Mouse (Mus musculus) MEL (cell line): Measurements from ENCODE around the gene Gpr156. TPM values are rescaled to one million over a fixed set of nuclear protein-coding genes. Genes with fewer than 3 reads are reported as not detected.

Experiments used
- DNase-seq: peaks from one replicate; pipeline ENCODE4 v3.0.0; 2011; ENCODE audit warnings: low read depth, low spot score
- H3K27ac ChIP-seq: 2 replicates; pipeline ENCODE4 v1.5.1; 2012; ENCODE audit warnings: low read depth, mild to moderate bottlenecking, control low read depth, low read length, moderate library complexity; ENCODE audit not compliant: control insufficient read depth
- H3K27me3 ChIP-seq, 2 experiments: fragments of 150-350 bp in 1 of 2; sonication (generic) in 1 of 2; 2 replicates each; pipeline ENCODE4 v1.6.1; 2012; ENCODE audit warnings: low read length in 2 of 2, mild to moderate bottlenecking in 2 of 2, improper control_type of control experiment in 1 of 2, moderate library complexity in 1 of 2; ENCODE audit not compliant: insufficient read depth in 2 of 2, control insufficient read depth in 1 of 2
- H3K36me3 ChIP-seq, 2 experiments: 2 replicates each; pipeline ENCODE4 v1.6.1; 2012 to 2014; ENCODE audit warnings: low read length in 2 of 2, improper control_type of control experiment in 1 of 2, inconsistent platforms in 1 of 2, mild to moderate bottlenecking in 1 of 2; ENCODE audit not compliant: insufficient read depth in 2 of 2, control insufficient read depth in 1 of 2
- H3K4me1 ChIP-seq, 2 experiments: fragments of 150-350 bp in 1 of 2; sonication (generic) in 1 of 2; 2 replicates each; pipeline ENCODE4 v1.6.1; 2012; ENCODE audit warnings: low read length in 2 of 2, improper control_type of control experiment in 1 of 2, mild to moderate bottlenecking in 1 of 2; ENCODE audit not compliant: insufficient read depth in 2 of 2, control insufficient read depth in 1 of 2
- H3K4me3 ChIP-seq, 2 experiments: fragments of 150-350 bp in 1 of 2; sonication (generic) in 1 of 2; 2 replicates each; pipeline ENCODE4 v1.5.1; 2012; ENCODE audit warnings: low read depth in 2 of 2, low read length in 2 of 2, mild to moderate bottlenecking in 2 of 2, moderate library complexity in 2 of 2, control low read depth in 1 of 2, improper control_type of control experiment in 1 of 2; ENCODE audit not compliant: control insufficient read depth in 1 of 2, insufficient read depth in 1 of 2
- H3K79me2 ChIP-seq: 2 replicates; pipeline ENCODE4 v1.6.1; 2012; ENCODE audit warnings: mild to moderate bottlenecking, low read length, moderate library complexity; ENCODE audit not compliant: control insufficient read depth, poor library complexity, insufficient read depth
- H3K9ac ChIP-seq: 2 replicates; pipeline ENCODE4 v1.6.1; 2012; ENCODE audit warnings: low read depth, mild to moderate bottlenecking, control low read depth, low read length, moderate library complexity; ENCODE audit not compliant: control insufficient read depth, poor library complexity, severe bottlenecking
- H3K9me3 ChIP-seq: fragments of 150-350 bp; sonication (generic); replicated peaks from 2 replicates; pipeline ENCODE4 v1.6.1; 2012; ENCODE audit warnings: mild to moderate bottlenecking, low read length, improper control_type of control experiment, moderate library complexity; ENCODE audit not compliant: insufficient read depth
- BHLHE40 ChIP-seq: IDR thresholded peaks from 2 replicates; pipeline ENCODE4 v1.6.1; 2012; ENCODE audit warnings: low read depth, mild to moderate bottlenecking, inconsistent platforms, low read length, improper control_type of control experiment, borderline replicate concordance
- CHD1 ChIP-seq: IDR thresholded peaks from 2 replicates; pipeline ENCODE4 v1.6.1; 2012; ENCODE audit warnings: low read depth, mild to moderate bottlenecking, inconsistent platforms, low read length, improper control_type of control experiment
- CTCF ChIP-seq, 3 experiments: IDR thresholded peaks in 2 of 3; conservative IDR thresholded peaks in 1 of 3; 2 replicates each; pipeline ENCODE4 v1.5.1; 2011 to 2012; ENCODE audit warnings: low read length in 3 of 3, low read depth in 2 of 3, mild to moderate bottlenecking in 2 of 3, improper control_type of control experiment in 1 of 3, inconsistent platforms in 1 of 3, mixed read lengths in 1 of 3, moderate library complexity in 1 of 3; ENCODE audit not compliant: control insufficient read depth in 1 of 3, insufficient read depth in 1 of 3, poor library complexity in 1 of 3, severe bottlenecking in 1 of 3
- EP300 ChIP-seq, 2 experiments: IDR thresholded peaks; 2 replicates each; pipeline ENCODE4 v1.6.1; 2011; ENCODE audit warnings: improper control_type of control experiment in 2 of 2, low read length in 2 of 2, low read depth in 1 of 2, mild to moderate bottlenecking in 1 of 2
- ETS1 ChIP-seq: IDR thresholded peaks from 2 replicates; pipeline ENCODE4 v1.6.1; 2012; ENCODE audit warnings: low read depth, mild to moderate bottlenecking, inconsistent platforms, low read length, improper control_type of control experiment, moderate library complexity
- GATA1 ChIP-seq: IDR thresholded peaks from 2 replicates; pipeline ENCODE4 v1.6.1; 2011; ENCODE audit warnings: low read depth, low read length, improper control_type of control experiment
- HCFC1 ChIP-seq: IDR thresholded peaks from 2 replicates; pipeline ENCODE4 v1.6.1; 2012; ENCODE audit warnings: low read depth, mild to moderate bottlenecking, inconsistent platforms, low read length, improper control_type of control experiment, moderate library complexity
- JUND ChIP-seq: IDR thresholded peaks from 2 replicates; pipeline ENCODE4 v1.6.1; 2011; ENCODE audit warnings: low read depth, mild to moderate bottlenecking, improper control_type of control experiment, low read length
- KAT2A ChIP-seq: conservative IDR thresholded peaks from 2 replicates; pipeline ENCODE4 v1.6.1; 2012; ENCODE audit warnings: low read depth, low read length, improper control_type of control experiment, inconsistent platforms
- MAFK ChIP-seq: IDR thresholded peaks from 2 replicates; pipeline ENCODE4 v1.6.1; 2011; ENCODE audit warnings: low read depth, mild to moderate bottlenecking, low read length, improper control_type of control experiment, borderline replicate concordance
- MAX ChIP-seq: IDR thresholded peaks from 2 replicates; pipeline ENCODE4 v1.6.1; 2011; ENCODE audit warnings: low read length, improper control_type of control experiment
- MEF2A ChIP-seq: IDR thresholded peaks from 2 replicates; pipeline ENCODE4 v1.6.1; 2014; ENCODE audit warnings: low read depth, mild to moderate bottlenecking, inconsistent platforms, low read length, improper control_type of control experiment; ENCODE audit not compliant: poor library complexity, insufficient replicate concordance, severe bottlenecking; ENCODE audit errors: extremely low read depth
- MYB ChIP-seq: IDR thresholded peaks from 2 replicates; pipeline ENCODE4 v1.6.1; 2011; ENCODE audit warnings: mild to moderate bottlenecking, low read depth, low read length, improper control_type of control experiment
- MYC ChIP-seq: IDR thresholded peaks from 2 replicates; pipeline ENCODE4 v1.6.1; 2011; ENCODE audit warnings: low read depth, mild to moderate bottlenecking, low read length, improper control_type of control experiment, moderate library complexity
- NELFE ChIP-seq: IDR thresholded peaks from 2 replicates; pipeline ENCODE4 v1.6.1; 2011; ENCODE audit warnings: low read depth, low read length, improper control_type of control experiment
- POLR2A ChIP-seq, 2 experiments: IDR thresholded peaks; 2 replicates each; pipeline ENCODE4 v1.6.1; 2011 to 2012; ENCODE audit warnings: low read length in 2 of 2, mild to moderate bottlenecking in 2 of 2, control low read depth in 1 of 2, improper control_type of control experiment in 1 of 2, low read depth in 1 of 2, moderate library complexity in 1 of 2; ENCODE audit not compliant: control insufficient read depth in 1 of 2, insufficient read depth in 1 of 2, poor library complexity in 1 of 2
- RCOR1 ChIP-seq: IDR thresholded peaks from 2 replicates; pipeline ENCODE4 v1.6.1; 2012; ENCODE audit warnings: low read depth, mild to moderate bottlenecking, inconsistent platforms, low read length, improper control_type of control experiment
- SIN3A ChIP-seq: IDR thresholded peaks from 2 replicates; pipeline ENCODE4 v1.6.1; 2012; ENCODE audit warnings: low read length, improper control_type of control experiment, inconsistent platforms
- SMC3 ChIP-seq: IDR thresholded peaks from 2 replicates; pipeline ENCODE4 v1.6.1; 2011; ENCODE audit warnings: low read depth, low read length, improper control_type of control experiment
- TAL1 ChIP-seq: IDR thresholded peaks from 2 replicates; pipeline ENCODE4 v1.6.1; 2012; ENCODE audit warnings: mild to moderate bottlenecking, inconsistent platforms, low read length, moderate library complexity, mixed read lengths
- USF1 ChIP-seq: IDR thresholded peaks from 2 replicates; pipeline ENCODE4 v1.6.1; 2014; ENCODE audit warnings: low read depth, mild to moderate bottlenecking, inconsistent platforms, low read length, improper control_type of control experiment, moderate library complexity
- ZC3H11A ChIP-seq: IDR thresholded peaks from 2 replicates; pipeline ENCODE4 v1.6.1; 2012; ENCODE audit warnings: low read depth, mild to moderate bottlenecking, inconsistent platforms, low read length, improper control_type of control experiment
- ZKSCAN1 ChIP-seq: IDR thresholded peaks from 2 replicates; pipeline ENCODE4 v1.6.1; 2012; ENCODE audit warnings: low read depth, mild to moderate bottlenecking, inconsistent platforms, low read length, improper control_type of control experiment, moderate library complexity
- ZMIZ1 ChIP-seq: IDR thresholded peaks from 2 replicates; pipeline ENCODE4 v1.6.1; 2012; ENCODE audit warnings: low read depth, mild to moderate bottlenecking, inconsistent platforms, low read length, improper control_type of control experiment, moderate library complexity
- ZNF384 ChIP-seq: IDR thresholded peaks from 2 replicates; pipeline ENCODE4 v1.6.1; 2012; ENCODE audit warnings: low read depth, mild to moderate bottlenecking, inconsistent platforms, low read length, improper control_type of control experiment
- polyA plus RNA-seq, 2 experiments: library from polyadenylated mRNA; stranded (reverse) in 1 of 2; unstranded in 1 of 2; fragments of >175 nt in 1 of 2; fragments of >200 nt in 1 of 2; gene quantifications; 2 replicates each; pipeline versions ENCODE4 v1.2.1 to v1.2.4; 2012; ENCODE audit warnings: low replicate concordance in 2 of 2, low read depth in 1 of 2; ENCODE audit not compliant: insufficient read length in 2 of 2, insufficient read depth in 1 of 2, missing spikeins in 1 of 2
- total RNA-seq: library from RNA; depleted of rRNA; stranded (reverse); fragments of 300-350 nt; gene quantifications from 2 replicates; pipeline ENCODE4 v1.2.3, GENCODE M21; 2012

Gpr156 gene
- total and polyA plus RNA-seq, 3 experiments: not detected

GRCm38 (mm10) chr16:37955336-37955917, 39.1 kb downstream of the Gpr156 start:
- Histone ChIP-seq H3K36me3 (no peaks in the 10 kb centered on the region), H3K9me3 (no peaks in the 10 kb centered on the region), H3K27ac (no peak overlapping the region), H3K4me3 (no peak overlapping the region), H3K4me1 (no peaks in the 10 kb centered on the region), H3K79me2 (no peaks in the 10 kb centered on the region), H3K27me3 (peaks cover 0 to 8% of the 10 kb centered on the region in 2 experiments; a peak in 2 of 4 replicates), H3K9ac (no peak overlapping the region)
- TF ChIP-seq GATA1: no peak
- TF ChIP-seq ZKSCAN1: no peak
- no peak for TF ChIP-seq HCFC1
- TF ChIP-seq EP300 (IDR thresholded peaks at IDR 0.05; ENCODE audit: low read depth in 1 of 2, low read length in 2 of 2): no peak
- no peak for TF ChIP-seq MYB
- TF ChIP-seq CTCF (IDR thresholded peaks at IDR 0.05 in 2 of 3, conservative IDR thresholded peaks at IDR 0.05 in 1 of 3; ENCODE audit: control insufficient read depth in 1 of 3, insufficient read depth in 1 of 3, low read depth in 2 of 3, low read length in 3 of 3, poor library complexity in 1 of 3, severe bottlenecking in 1 of 3): no peak
- no peak for TF ChIP-seq ZC3H11A
- TF ChIP-seq MAFK: no peak
- no peak for TF ChIP-seq ETS1
- TF ChIP-seq NELFE: no peak
- no peak for TF ChIP-seq MEF2A
- no peak for TF ChIP-seq RCOR1
- no peak for TF ChIP-seq ZNF384
- no peak for TF ChIP-seq USF1
- no peak for TF ChIP-seq KAT2A
- TF ChIP-seq TAL1: no peak
- TF ChIP-seq ZMIZ1: no peak
- TF ChIP-seq JUND: no peak
- DNase-seq: no peak

GRCm38 (mm10) chr16:37956076-37956676, 39.9 kb downstream of the Gpr156 start:
- Histone ChIP-seq H3K79me2 (no peaks in the 10 kb centered on the region), H3K27ac (no peak overlapping the region), H3K27me3 (peaks cover 0 to 8% of the 10 kb centered on the region in 2 experiments; a peak in 2 of 4 replicates), H3K9ac (no peak overlapping the region), H3K36me3 (no peaks in the 10 kb centered on the region), H3K9me3 (no peaks in the 10 kb centered on the region), H3K4me3 (no peak overlapping the region), H3K4me1 (no peaks in the 10 kb centered on the region)
- TF ChIP-seq BHLHE40 (no peak), CHD1 (no peak), SMC3 (no peak), USF1 (no peak), SIN3A (no peak), ZKSCAN1 (no peak), KAT2A (no peak), EP300 (IDR thresholded peaks at IDR 0.05; ENCODE audit: low read depth in 1 of 2, low read length in 2 of 2) (no peak), RCOR1 (no peak), POLR2A (IDR thresholded peaks at IDR 0.05; ENCODE audit: control insufficient read depth in 1 of 2, insufficient read depth in 1 of 2, low read depth in 1 of 2, low read length in 2 of 2, poor library complexity in 1 of 2) (no peak), MEF2A (no peak), HCFC1 (no peak), MAX (no peak), ETS1 (no peak), MYC (no peak)
- DNase-seq: no peak
